Mouse (Mus musculus) gastrocnemius, adult 18-20 months (tissue): Measurements from ENCODE around the gene Vps4b. TPM values are rescaled to one million over a fixed set of nuclear protein-coding genes. Genes with fewer than 3 reads are reported as not detected.
A peak's percentile ranks its signal among the peaks of the same experiment; 100 is the strongest.

Experiments used
- DNase-seq: peaks from one replicate; pipeline ENCODE4 v3.0.0; 2021; ENCODE audit warnings: low spot score
- long read RNA-seq, 2 experiments: library from polyadenylated mRNA; stranded (forward); transcript quantifications; one replicate each; pipeline ENCODE4 v2.0.0; 2021
- total RNA-seq, 2 experiments: library from RNA; stranded (reverse); gene quantifications; 2 replicates each; pipeline ENCODE4 v1.2.3; 2021

Gene Vps4b
- total RNA-seq, result 10 to 100 TPM; 16.8 to 18.4 TPM
- long read RNA-seq, experiment 1, full-length matches to known transcripts, result 22 of 23 reads
- long read RNA-seq, experiment 1, partial matches to known transcripts, result 1 of 23 reads
- long read RNA-seq, experiment 1, other reads (novel, unspliced or antisense), result 0 of 23 reads
- long read RNA-seq, experiment 2, full-length matches to known transcripts, result 23 of 24 reads
- long read RNA-seq, experiment 2, partial matches to known transcripts, result 0 of 24 reads
- long read RNA-seq, experiment 2, other reads (novel, unspliced or antisense), result 1 of 24 reads

GRCm38 (mm10) chr1:106796542-106796924 lies at the start of gene Vps4b:
Gene Vps4b (minus strand): TSS chr1:106796728.
- DNase-seq, result peak; percentile 95

GRCm38 (mm10) chr1:106828784-106829183 lies 32.3 kb upstream of the Vps4b start:
- DNase-seq, result no peak

- DNase-seq, result peak; percentile 38
Observed at GRCm38 (mm10) chr1:106822297-106822696, 25.8 kb upstream of the Vps4b start.

- no peak for DNase-seq
Observed at GRCm38 (mm10) chr1:106818323-106818722, 21.8 kb upstream of the Vps4b start.

GRCm38 (mm10) chr1:106816766-106817165 lies 20.2 kb upstream of the Vps4b start:
- no peak for DNase-seq

GRCm38 (mm10) chr1:106815265-106815664 lies 18.7 kb upstream of the Vps4b start:
- no peak for DNase-seq

- DNase-seq, result no peak
Observed at GRCm38 (mm10) chr1:106814864-106815263, 18.3 kb upstream of the Vps4b start.

- no peak for DNase-seq
Observed at GRCm38 (mm10) chr1:106799931-106800330, 3.4 kb upstream of the Vps4b start.

GRCm38 (mm10) chr1:106799406-106799805 lies 2.9 kb upstream of the Vps4b start:
- DNase-seq, result no peak

- no peak for DNase-seq
Observed at GRCm38 (mm10) chr1:106796987-106797779, 655 bp upstream of the Vps4b start.

- peak; percentile 26 for DNase-seq
Observed at GRCm38 (mm10) chr1:106795634-106796541, 640 bp downstream of the Vps4b start.

GRCm38 (mm10) chr1:106774896-106775295 lies 21.6 kb downstream of the Vps4b start:
- DNase-seq, result no peak

- DNase-seq, result no peak
Observed at GRCm38 (mm10) chr1:106774092-106774491, 22.4 kb downstream of the Vps4b start.

- no peak for DNase-seq
Observed at GRCm38 (mm10) chr1:106768773-106769172, 27.8 kb downstream of the Vps4b start.

- DNase-seq, result no peak
Observed at GRCm38 (mm10) chr1:106765771-106766170, 30.8 kb downstream of the Vps4b start.

- DNase-seq, result no peak
Observed at GRCm38 (mm10) chr1:106764846-106765245, 31.7 kb downstream of the Vps4b start.

GRCm38 (mm10) chr1:106764281-106764680 lies 32.2 kb downstream of the Vps4b start:
- DNase-seq, result no peak

GRCm38 (mm10) chr1:106760750-106761149 lies 35.8 kb downstream of the Vps4b start:
- DNase-seq, result no peak

- peak; percentile 96 for DNase-seq
Observed at GRCm38 (mm10) chr1:106759572-106760435, 36.7 kb downstream of the Vps4b start, which contains the start of gene Kdsr. Gene Kdsr (minus strand): TSS chr1:106759727.

- DNase-seq, result peak; percentile 23
Observed at GRCm38 (mm10) chr1:106758734-106759571, 37.6 kb downstream of the Vps4b start.
